Mouse (Mus musculus): Measurements from ENCODE around the gene Dnah17. TPM values are rescaled to one million over a fixed set of nuclear protein-coding genes. Genes with fewer than 3 reads are reported as not detected.

The Dnah17 gene
- polyA plus RNA-seq, 1 experiment from 2014 or later: 0.17 TPM

GRCm38 (mm10) chr11:118091002-118091670 lies 39.3 kb downstream of the Dnah17 start:
- Histone ChIP-seq H3K9me3 (ENCODE audit: control insufficient read depth, low read length) (no peaks in the 10 kb centered on the region), H3K4me2 (ENCODE audit: low read depth, low read length, severe bottlenecking) (no peak overlapping the region), H3K4me3 (ENCODE audit: low read depth, low read length) (no peak overlapping the region), H3K9ac (ENCODE audit: low read length) (no peak overlapping the region), H3K36me3 (ENCODE audit: control insufficient read depth, insufficient read depth, low read length) (no peaks in the 10 kb centered on the region), H3K27ac (ENCODE audit: low read depth, low read length) (no peak overlapping the region), H3K4me1 (replicated peaks; ENCODE audit: control insufficient read depth, insufficient read depth, low read length) (no peaks in the 10 kb centered on the region), H3K27me3 (ENCODE audit: control insufficient read depth, insufficient read depth, low read length) (no peaks in the 10 kb centered on the region)
- no peak for ATAC-seq (replicated peaks; ENCODE audit: low FRiP score)
- WGBS: 85% methylated on average over 23 of the region's 23 CpGs
- DNase-seq (ENCODE audit: low spot score): no peak

GRCm38 (mm10) chr11:118088896-118089295 lies 41.5 kb downstream of the Dnah17 start:
- no peaks in the 10 kb centered on the region for H3K27me3 ChIP-seq (ENCODE audit: control insufficient read depth, insufficient read depth, low read length)
- WGBS: 91% methylated on average over 19 of the region's 19 CpGs
- ATAC-seq (replicated peaks; ENCODE audit: low FRiP score): no peak
- DNase-seq (ENCODE audit: low spot score): no peak
- H3K4me1 ChIP-seq (replicated peaks; ENCODE audit: control insufficient read depth, insufficient read depth, low read length): no peaks in the 10 kb centered on the region
- H3K4me3 ChIP-seq (ENCODE audit: low read depth, low read length): no peak overlapping the region
- H3K9me3 ChIP-seq (ENCODE audit: control insufficient read depth, low read length): no peaks in the 10 kb centered on the region
- no peak overlapping the region for H3K4me2 ChIP-seq (ENCODE audit: low read depth, low read length, severe bottlenecking)
- H3K27ac ChIP-seq (ENCODE audit: low read depth, low read length): no peak overlapping the region
- no peak overlapping the region for H3K9ac ChIP-seq (ENCODE audit: low read length)
- no peaks in the 10 kb centered on the region for H3K36me3 ChIP-seq (ENCODE audit: control insufficient read depth, insufficient read depth, low read length)

GRCm38 (mm10) chr11:118085961-118086360 lies 44.5 kb downstream of the Dnah17 start:
- 83% methylated on average over 8 of the region's 8 CpGs for WGBS
- Histone ChIP-seq H3K4me3 (ENCODE audit: low read depth, low read length) (no peak overlapping the region), H3K27me3 (ENCODE audit: control insufficient read depth, insufficient read depth, low read length) (no peaks in the 10 kb centered on the region), H3K9me3 (ENCODE audit: control insufficient read depth, low read length) (no peaks in the 10 kb centered on the region), H3K4me2 (ENCODE audit: low read depth, low read length, severe bottlenecking) (no peak overlapping the region), H3K27ac (ENCODE audit: low read depth, low read length) (no peak overlapping the region), H3K9ac (ENCODE audit: low read length) (no peak overlapping the region), H3K36me3 (ENCODE audit: control insufficient read depth, insufficient read depth, low read length) (no peaks in the 10 kb centered on the region), H3K4me1 (replicated peaks; ENCODE audit: control insufficient read depth, insufficient read depth, low read length) (no peaks in the 10 kb centered on the region)
- no peak for ATAC-seq (replicated peaks; ENCODE audit: low FRiP score)
- no peak for DNase-seq (ENCODE audit: low spot score)

- no peak overlapping the region for H3K4me3 ChIP-seq (ENCODE audit: low read depth, low read length)
- 83% methylated on average over 4 of the region's 4 CpGs for WGBS
- no peak overlapping the region for H3K4me2 ChIP-seq (ENCODE audit: low read depth, low read length, severe bottlenecking)
Measured at GRCm38 (mm10) chr11:118085176-118085575, 45.3 kb downstream of the Dnah17 start.

GRCm38 (mm10) chr11:118084266-118084665 lies 46.2 kb downstream of the Dnah17 start:
- ATAC-seq (replicated peaks; ENCODE audit: low FRiP score) (no peak), DNase-seq (ENCODE audit: low spot score) (no peak)
- H3K27me3 ChIP-seq (ENCODE audit: control insufficient read depth, insufficient read depth, low read length): no peaks in the 10 kb centered on the region
- H3K4me3 ChIP-seq (ENCODE audit: low read depth, low read length): no peak overlapping the region
- H3K36me3 ChIP-seq (ENCODE audit: control insufficient read depth, insufficient read depth, low read length): no peaks in the 10 kb centered on the region
- H3K9ac ChIP-seq (ENCODE audit: low read length): no peak overlapping the region
- no peaks in the 10 kb centered on the region for H3K4me1 ChIP-seq (replicated peaks; ENCODE audit: control insufficient read depth, insufficient read depth, low read length)
- H3K9me3 ChIP-seq (ENCODE audit: control insufficient read depth, low read length): no peaks in the 10 kb centered on the region
- no peak overlapping the region for H3K27ac ChIP-seq (ENCODE audit: low read depth, low read length)
- WGBS: 83% methylated on average over 3 of the region's 3 CpGs
- H3K4me2 ChIP-seq (ENCODE audit: low read depth, low read length, severe bottlenecking): no peak overlapping the region

More at GRCm38 (mm10) chr11:118085176-118085575, 45.3 kb downstream of the Dnah17 start:
- Histone ChIP-seq H3K4me1 (replicated peaks; ENCODE audit: control insufficient read depth, insufficient read depth, low read length) (no peaks in the 10 kb centered on the region), H3K9me3 (ENCODE audit: control insufficient read depth, low read length) (no peaks in the 10 kb centered on the region), H3K27ac (ENCODE audit: low read depth, low read length) (no peak overlapping the region), H3K9ac (ENCODE audit: low read length) (no peak overlapping the region), H3K27me3 (ENCODE audit: control insufficient read depth, insufficient read depth, low read length) (no peaks in the 10 kb centered on the region), H3K36me3 (ENCODE audit: control insufficient read depth, insufficient read depth, low read length) (no peaks in the 10 kb centered on the region)
- no peak for DNase-seq (ENCODE audit: low spot score)
- no peak for ATAC-seq (replicated peaks; ENCODE audit: low FRiP score)

GRCm38 (mm10) chr11:118083811-118084210 lies 46.6 kb downstream of the Dnah17 start:
- Histone ChIP-seq H3K36me3 (ENCODE audit: control insufficient read depth, insufficient read depth, low read length) (no peaks in the 10 kb centered on the region), H3K4me3 (ENCODE audit: low read depth, low read length) (no peak overlapping the region), H3K27me3 (ENCODE audit: control insufficient read depth, insufficient read depth, low read length) (no peaks in the 10 kb centered on the region), H3K4me1 (replicated peaks; ENCODE audit: control insufficient read depth, insufficient read depth, low read length) (no peaks in the 10 kb centered on the region), H3K9ac (ENCODE audit: low read length) (no peak overlapping the region), H3K9me3 (ENCODE audit: control insufficient read depth, low read length) (no peaks in the 10 kb centered on the region), H3K4me2 (ENCODE audit: low read depth, low read length, severe bottlenecking) (no peak overlapping the region), H3K27ac (ENCODE audit: low read depth, low read length) (no peak overlapping the region)
- DNase-seq (ENCODE audit: low spot score) (peak; percentile 88), ATAC-seq (replicated peaks; ENCODE audit: low FRiP score) (no peak)
- 6% methylated on average over 6 of the region's 6 CpGs for WGBS

GRCm38 (mm10) chr11:118082294-118082693 lies 48.1 kb downstream of the Dnah17 start:
- 87% methylated on average over 14 of the region's 14 CpGs for WGBS
- Histone ChIP-seq H3K4me2 (ENCODE audit: low read depth, low read length, severe bottlenecking) (no peak overlapping the region), H3K4me3 (ENCODE audit: low read depth, low read length) (no peak overlapping the region), H3K27ac (ENCODE audit: low read depth, low read length) (no peak overlapping the region), H3K4me1 (replicated peaks; ENCODE audit: control insufficient read depth, insufficient read depth, low read length) (no peaks in the 10 kb centered on the region), H3K9ac (ENCODE audit: low read length) (no peak overlapping the region), H3K9me3 (ENCODE audit: control insufficient read depth, low read length) (no peaks in the 10 kb centered on the region), H3K27me3 (ENCODE audit: control insufficient read depth, insufficient read depth, low read length) (no peaks in the 10 kb centered on the region), H3K36me3 (ENCODE audit: control insufficient read depth, insufficient read depth, low read length) (no peaks in the 10 kb centered on the region)
- no peak for ATAC-seq (replicated peaks; ENCODE audit: low FRiP score)
- DNase-seq (ENCODE audit: low spot score): no peak

- no peak for ATAC-seq (replicated peaks; ENCODE audit: low FRiP score)
- Histone ChIP-seq H3K4me1 (replicated peaks; ENCODE audit: control insufficient read depth, insufficient read depth, low read length) (no peaks in the 10 kb centered on the region), H3K27me3 (ENCODE audit: control insufficient read depth, insufficient read depth, low read length) (no peaks in the 10 kb centered on the region), H3K4me2 (ENCODE audit: low read depth, low read length, severe bottlenecking) (no peak overlapping the region), H3K9me3 (ENCODE audit: control insufficient read depth, low read length) (no peaks in the 10 kb centered on the region), H3K4me3 (ENCODE audit: low read depth, low read length) (no peak overlapping the region), H3K27ac (ENCODE audit: low read depth, low read length) (no peak overlapping the region), H3K36me3 (ENCODE audit: control insufficient read depth, insufficient read depth, low read length) (no peaks in the 10 kb centered on the region), H3K9ac (ENCODE audit: low read length) (no peak overlapping the region; the same call in 1 of the 2 replicates)
- no peak for DNase-seq (ENCODE audit: low spot score)
- 86% methylated on average over 14 of the region's 14 CpGs for WGBS
Measured at GRCm38 (mm10) chr11:118079750-118080149, 50.7 kb downstream of the Dnah17 start.

GRCm38 (mm10) chr11:118076929-118077328 lies 53.5 kb downstream of the Dnah17 start:
- Histone ChIP-seq H3K27me3 (ENCODE audit: control insufficient read depth, insufficient read depth, low read length) (no peaks in the 10 kb centered on the region), H3K9me3 (ENCODE audit: control insufficient read depth, low read length) (no peaks in the 10 kb centered on the region), H3K36me3 (ENCODE audit: control insufficient read depth, insufficient read depth, low read length) (no peaks in the 10 kb centered on the region), H3K27ac (ENCODE audit: low read depth, low read length) (no peak overlapping the region), H3K4me2 (ENCODE audit: low read depth, low read length, severe bottlenecking) (no peak overlapping the region), H3K9ac (ENCODE audit: low read length) (no peak overlapping the region), H3K4me3 (ENCODE audit: low read depth, low read length) (no peak overlapping the region), H3K4me1 (replicated peaks; ENCODE audit: control insufficient read depth, insufficient read depth, low read length) (no peaks in the 10 kb centered on the region)
- WGBS: 84% methylated on average over 6 of the region's 6 CpGs
- ATAC-seq (replicated peaks; ENCODE audit: low FRiP score) (no peak), DNase-seq (ENCODE audit: low spot score) (no peak)

Measured in forebrain, embryonic 11.5 days (tissue).